Mouse (Mus musculus) hindbrain, embryonic 10.5 days (tissue): ENCODE data around the gene Osmr. TPM values are rescaled to one million over a fixed set of nuclear protein-coding genes. Genes with fewer than 3 reads are reported as not detected.

Source experiments
- DNase-seq: peaks from one replicate; pipeline ENCODE4 v3.0.0-alpha.2; 2017; ENCODE audit warnings: low spot score
- H3K27ac ChIP-seq: fragments of 300-500 bp; sonication (generic); 2 replicates; pipeline ENCODE4 v1.5.1; 2016; ENCODE audit warnings: mild to moderate bottlenecking, moderate library complexity
- H3K27me3 ChIP-seq: fragments of 300-500 bp; sonication (generic); 2 replicates; pipeline ENCODE4 v1.6.1; 2016; ENCODE audit warnings: mild to moderate bottlenecking; ENCODE audit not compliant: poor library complexity, insufficient read depth, severe bottlenecking
- H3K36me3 ChIP-seq: fragments of 300-500 bp; sonication (generic); 2 replicates; pipeline ENCODE4 v1.6.1; 2016; ENCODE audit warnings: mild to moderate bottlenecking, moderate library complexity
- H3K4me1 ChIP-seq: fragments of 300-500 bp; sonication (generic); replicated peaks from 2 replicates; pipeline ENCODE4 v1.6.1; 2016; ENCODE audit warnings: mild to moderate bottlenecking
- H3K4me3 ChIP-seq: fragments of 300-500 bp; sonication (generic); 2 replicates; pipeline ENCODE4 v1.5.1; 2016; ENCODE audit warnings: mild to moderate bottlenecking, moderate library complexity
- H3K9me3 ChIP-seq: fragments of 300-500 bp; sonication (generic); 2 replicates; pipeline ENCODE4 v1.6.1; 2016; ENCODE audit warnings: mild to moderate bottlenecking, moderate library complexity
- WGBS: fragments of 180-500 bp; shearing (Covaris S2); methylation state at CpG from one replicate; pipeline ENCODE4 v1.1.7; 2016; 5-methylcytosine and 5-hydroxymethylcytosine counted together
- polyA plus RNA-seq: library from polyadenylated mRNA; unstranded; fragments of >200 nt; fragmentation: Nextera tagmentation; extraction: Ambion mirVana; gene quantifications from 2 replicates; pipeline ENCODE4 v1.2.1, GENCODE M21; 2016

Osmr gene
- 0.49 and 0.67 TPM in 2 replicates for polyA plus RNA-seq

- Histone ChIP-seq H3K27ac (peak within 1 kb of the TSS; percentile 64), H3K4me3 (peak within 1 kb of the TSS; percentile 55), H3K9me3 (no peaks in the 10 kb centered on the region), H3K27me3 (peaks cover 59% of the 10 kb centered on the region), H3K4me1 (peaks cover 18% of the 10 kb centered on the region), H3K36me3 (no peaks in the 10 kb centered on the region)
- WGBS: 9% methylated on average over 16 of the region's 16 CpGs
- DNase-seq: no peak
Measured at GRCm38 (mm10) chr15:6874601-6875019, at the start of gene Osmr. Gene Osmr (minus strand): TSS chr15:6874969.

GRCm38 (mm10) chr15:6919406-6919805 lies 44.6 kb upstream of the Osmr start:
- Histone ChIP-seq H3K9me3 (no peaks in the 10 kb centered on the region), H3K4me1 (no peaks in the 10 kb centered on the region), H3K27ac (no peak overlapping the region), H3K4me3 (no peak overlapping the region), H3K27me3 (no peaks in the 10 kb centered on the region), H3K36me3 (no peaks in the 10 kb centered on the region)
- DNase-seq: no peak
- WGBS: 80% methylated on average over 6 of the region's 6 CpGs

DNA sequence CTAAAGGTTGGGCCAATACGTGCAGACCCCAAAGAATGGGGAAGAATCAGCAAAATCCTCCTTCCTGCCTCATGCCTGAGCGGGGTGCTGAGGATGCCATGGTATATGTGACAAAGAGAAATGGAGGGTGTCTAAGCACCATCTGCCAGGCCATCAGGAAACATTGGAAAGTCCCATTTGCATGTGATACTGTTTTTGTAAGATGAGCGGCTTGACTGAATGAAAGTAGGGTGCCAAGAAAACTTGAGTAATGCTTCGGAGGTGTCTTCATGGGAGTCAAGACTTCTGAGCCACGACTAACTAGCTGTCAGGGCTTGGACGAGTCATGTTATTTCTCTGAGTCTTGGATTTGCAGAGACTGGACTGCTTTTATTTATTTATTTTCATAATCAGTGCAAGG lies 39.4 kb upstream of the Osmr start:
- Histone ChIP-seq H3K9me3 (no peaks in the 10 kb centered on the region), H3K4me1 (peaks cover 5% of the 10 kb centered on the region; the same call in 1 of the 2 replicates), H3K27ac (no peak overlapping the region), H3K36me3 (no peaks in the 10 kb centered on the region), H3K27me3 (no peaks in the 10 kb centered on the region), H3K4me3 (no peak overlapping the region)
- 87% methylated on average over 6 of the region's 6 CpGs for WGBS
- no peak for DNase-seq

DNA sequence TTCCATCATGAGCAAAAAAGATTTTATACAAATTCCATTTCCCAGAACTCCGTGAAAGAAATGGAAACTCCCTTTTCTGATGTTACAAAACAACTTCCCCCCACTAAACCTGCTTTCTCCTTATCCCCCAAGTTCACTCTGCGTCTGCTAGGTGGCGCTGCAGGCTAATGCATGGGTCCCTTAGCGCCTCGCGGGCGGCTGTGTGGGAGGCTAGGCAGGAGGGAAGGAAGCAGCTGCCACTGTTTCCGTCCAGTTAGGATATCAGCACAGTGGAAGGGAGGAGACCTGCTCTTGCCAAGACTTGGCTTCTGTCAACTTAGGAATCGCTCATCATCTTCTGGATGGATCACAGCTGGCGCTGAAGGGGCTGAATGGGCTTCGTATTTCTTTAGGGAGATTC lies 34.9 kb upstream of the Osmr start:
- Histone ChIP-seq H3K4me1 (peaks cover 5% of the 10 kb centered on the region; the same call in 1 of the 2 replicates), H3K9me3 (no peaks in the 10 kb centered on the region), H3K36me3 (no peaks in the 10 kb centered on the region), H3K27ac (peak overlapping the region; percentile 70), H3K4me3 (no peak overlapping the region), H3K27me3 (no peaks in the 10 kb centered on the region)
- DNase-seq: peak; percentile 89
- 4% methylated on average over 11 of the region's 11 CpGs for WGBS

- H3K27ac ChIP-seq: no peak overlapping the region
- WGBS: 69% methylated on average over 14 of the region's 14 CpGs
- no peak for DNase-seq
Measured at GRCm38 (mm10) chr15:6909084-6909483, 34.3 kb upstream of the Osmr start.

DNA sequence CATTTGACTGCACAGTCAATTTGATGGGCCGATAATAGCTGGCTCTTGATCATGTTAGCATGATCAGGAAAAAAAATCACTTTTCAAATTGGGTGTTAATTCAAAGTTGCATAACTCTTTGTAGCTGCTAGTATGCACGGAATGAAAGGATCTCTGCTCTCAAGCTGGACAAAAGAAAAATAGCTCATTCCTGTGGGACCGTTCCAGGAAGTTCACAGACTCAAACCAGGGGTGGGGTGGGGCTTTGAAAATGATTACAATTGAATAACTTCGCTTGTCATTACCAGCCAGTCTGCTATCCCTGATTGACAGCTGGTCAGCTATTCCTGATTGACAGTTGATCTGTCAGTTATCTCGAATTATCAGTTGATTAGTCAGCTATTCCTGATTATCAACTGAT lies 33.8 kb upstream of the Osmr start:
- H3K27me3 ChIP-seq: no peaks in the 10 kb centered on the region
- H3K36me3 ChIP-seq: no peaks in the 10 kb centered on the region
- no peak for DNase-seq
- no peak overlapping the region for H3K27ac ChIP-seq
- no peak overlapping the region for H3K4me3 ChIP-seq
- peaks cover 5% of the 10 kb centered on the region; the same call in 1 of the 2 replicates for H3K4me1 ChIP-seq
- no peaks in the 10 kb centered on the region for H3K9me3 ChIP-seq
- 73% methylated on average over 5 of the region's 5 CpGs for WGBS

More at GRCm38 (mm10) chr15:6909084-6909483, 34.3 kb upstream of the Osmr start:
- Histone ChIP-seq H3K36me3 (no peaks in the 10 kb centered on the region), H3K27me3 (no peaks in the 10 kb centered on the region), H3K4me1 (peaks cover 5% of the 10 kb centered on the region; the same call in 1 of the 2 replicates), H3K4me3 (no peak overlapping the region), H3K9me3 (no peaks in the 10 kb centered on the region)

GRCm38 (mm10) chr15:6906260-6907047 lies 31.7 kb upstream of the Osmr start:
- Histone ChIP-seq H3K27ac (no peak overlapping the region), H3K27me3 (no peaks in the 10 kb centered on the region), H3K36me3 (no peaks in the 10 kb centered on the region)

DNA sequence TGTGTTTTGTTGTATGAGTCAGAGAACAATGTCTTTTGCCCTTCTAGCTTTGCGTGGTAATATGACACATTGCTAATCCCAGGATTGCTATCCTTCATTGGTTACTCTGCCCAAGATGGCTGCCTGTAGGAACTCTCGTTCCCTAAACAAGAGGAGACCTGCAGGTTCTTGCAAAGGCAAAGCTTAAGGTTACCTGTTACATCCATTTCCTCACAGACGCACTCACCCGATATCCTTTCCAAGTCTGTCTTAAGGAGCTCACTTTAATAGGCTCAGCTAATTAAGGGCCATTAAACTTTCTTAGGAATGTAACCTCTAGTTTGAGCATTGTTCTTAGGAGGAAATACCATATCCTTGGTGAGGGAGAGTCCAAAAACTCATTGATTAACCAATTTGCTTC lies 31.0 kb upstream of the Osmr start:
- Histone ChIP-seq H3K4me1 (peaks cover 5% of the 10 kb centered on the region; the same call in 1 of the 2 replicates), H3K27ac (no peak overlapping the region), H3K36me3 (no peaks in the 10 kb centered on the region), H3K27me3 (no peaks in the 10 kb centered on the region), H3K4me3 (no peak overlapping the region), H3K9me3 (no peaks in the 10 kb centered on the region)
- 93% methylated on average over 4 of the region's 4 CpGs for WGBS
- no peak for DNase-seq

More at GRCm38 (mm10) chr15:6906260-6907047, 31.7 kb upstream of the Osmr start:
- Histone ChIP-seq H3K4me3 (no peak overlapping the region), H3K4me1 (peaks cover 5% of the 10 kb centered on the region; the same call in 1 of the 2 replicates), H3K9me3 (no peaks in the 10 kb centered on the region)
- no peak for DNase-seq
- WGBS: 86% methylated on average over 19 of the region's 19 CpGs

GRCm38 (mm10) chr15:6903286-6903975 lies 28.7 kb upstream of the Osmr start:
- no peak overlapping the region for H3K4me3 ChIP-seq
- no peaks in the 10 kb centered on the region for H3K36me3 ChIP-seq
- WGBS: 63% methylated on average over 9 of the region's 9 CpGs
- no peak for DNase-seq
- H3K4me1 ChIP-seq: no peaks in the 10 kb centered on the region
- no peaks in the 10 kb centered on the region for H3K9me3 ChIP-seq
- H3K27me3 ChIP-seq: no peaks in the 10 kb centered on the region
- H3K27ac ChIP-seq: no peak overlapping the region

DNA sequence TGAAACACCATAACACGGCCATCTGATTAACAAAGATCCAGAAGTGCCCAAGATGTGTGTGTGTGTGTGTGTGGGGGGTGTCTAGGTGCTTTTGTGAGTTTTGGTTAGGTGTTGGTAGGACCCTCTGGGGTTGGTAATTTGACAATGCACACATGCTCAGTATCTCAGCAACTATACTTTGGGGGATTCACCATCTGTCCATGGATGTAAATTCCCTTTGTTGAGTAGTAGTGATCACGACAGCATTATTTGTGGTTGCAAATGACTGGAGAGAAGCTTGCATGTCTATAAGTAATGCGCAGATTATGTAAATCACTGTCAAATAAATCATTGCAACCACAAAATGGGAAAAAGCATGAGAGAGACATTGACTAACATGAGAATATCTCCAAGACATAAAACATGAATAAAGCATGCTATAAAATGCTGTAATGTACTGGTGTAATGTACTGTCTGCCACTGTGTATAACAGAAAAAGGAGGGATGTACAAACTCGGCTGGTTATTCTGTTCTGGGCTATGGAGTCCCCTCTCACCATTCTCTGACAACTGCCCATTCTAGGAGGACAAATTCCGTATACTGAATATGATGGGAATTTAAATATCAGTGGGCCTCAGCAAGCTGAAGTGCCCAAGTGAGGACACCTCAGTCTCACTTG lies 27.3 kb upstream of the Osmr start:
- Histone ChIP-seq H3K4me1 (no peaks in the 10 kb centered on the region), H3K4me3 (no peak overlapping the region), H3K27ac (no peak overlapping the region), H3K36me3 (no peaks in the 10 kb centered on the region), H3K9me3 (no peaks in the 10 kb centered on the region), H3K27me3 (no peaks in the 10 kb centered on the region)
- no peak for DNase-seq
- 83% methylated on average over 5 of the region's 5 CpGs for whole genome bisulfite sequencing

- no peaks in the 10 kb centered on the region for H3K4me1 ChIP-seq
- no peak for DNase-seq
- 86% methylated on average over 6 of the region's 6 CpGs for WGBS
- no peak overlapping the region for H3K27ac ChIP-seq
- H3K9me3 ChIP-seq: no peaks in the 10 kb centered on the region
- H3K4me3 ChIP-seq: no peak overlapping the region
- H3K27me3 ChIP-seq: no peaks in the 10 kb centered on the region
- no peaks in the 10 kb centered on the region for H3K36me3 ChIP-seq
Measured at GRCm38 (mm10) chr15:6901236-6901635, 26.5 kb upstream of the Osmr start.

DNA sequence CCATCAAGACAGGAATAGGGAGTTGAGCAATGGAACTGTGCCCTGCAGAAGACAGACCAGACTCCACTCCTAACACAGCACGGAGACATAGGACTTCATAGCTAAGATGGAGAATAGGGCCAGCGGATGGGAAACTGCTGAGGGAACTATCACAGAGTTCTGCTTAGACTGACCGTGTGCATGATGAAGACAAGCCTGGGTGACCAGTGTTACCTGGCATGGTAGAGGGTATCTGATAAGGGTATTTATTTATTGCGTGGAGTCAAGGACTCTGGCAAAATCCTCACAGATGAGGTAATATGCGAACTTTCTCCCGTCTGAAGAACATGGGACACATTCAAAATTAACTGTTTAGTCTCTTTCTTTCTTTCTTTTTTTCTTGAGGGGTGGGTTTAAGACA lies 9.5 kb upstream of the Osmr start:
- Histone ChIP-seq H3K9me3 (no peaks in the 10 kb centered on the region), H3K4me1 (no peaks in the 10 kb centered on the region), H3K36me3 (no peaks in the 10 kb centered on the region), H3K4me3 (no peak overlapping the region), H3K27me3 (no peaks in the 10 kb centered on the region), H3K27ac (no peak overlapping the region)
- no peak for DNase-seq
- 86% methylated on average over 6 of the region's 6 CpGs for WGBS

GRCm38 (mm10) chr15:6883816-6884215 lies 9.0 kb upstream of the Osmr start:
- no peaks in the 10 kb centered on the region for H3K36me3 ChIP-seq
- no peaks in the 10 kb centered on the region for H3K9me3 ChIP-seq
- H3K4me3 ChIP-seq: no peak overlapping the region
- no peak overlapping the region for H3K27ac ChIP-seq
- no peaks in the 10 kb centered on the region for H3K27me3 ChIP-seq
- 46% methylated on average over 5 of the region's 5 CpGs for WGBS
- no peaks in the 10 kb centered on the region for H3K4me1 ChIP-seq
- peak; percentile 57 for DNase-seq
